Mouse (Mus musculus) brain, adult 2 months (tissue): ENCODE results near the gene Ldlrad1.

Experiments used
- DNase-seq: peaks from one replicate; pipeline ENCODE4 v3.0.0; 2011; ENCODE audit warnings: low read depth, low spot score

Ldlrad1 gene

GRCm38 (mm10) chr4:107208880-107209279, at the start of gene Ldlrad1:
TSS of gene Ldlrad1 (plus strand) at chr4:107209180.
- DNase-seq = no peak

- no peak for DNase-seq
Observed at GRCm38 (mm10) chr4:107160181-107160580, 48.8 kb upstream of the Ldlrad1 start.

GRCm38 (mm10) chr4:107163341-107163740, 45.6 kb upstream of the Ldlrad1 start:
- peak; percentile 87 for DNase-seq

GRCm38 (mm10) chr4:107163756-107164587, 45.0 kb upstream of the Ldlrad1 start:
- peak; percentile 93 for DNase-seq

- no peak for DNase-seq
Observed at GRCm38 (mm10) chr4:107166700-107167099, 42.3 kb upstream of the Ldlrad1 start.

- DNase-seq = no peak
Observed at GRCm38 (mm10) chr4:107167798-107168197, 41.2 kb upstream of the Ldlrad1 start.

- no peak for DNase-seq
Observed at GRCm38 (mm10) chr4:107177506-107177905, 31.5 kb upstream of the Ldlrad1 start.

GRCm38 (mm10) chr4:107178182-107178829, 30.7 kb upstream of the Ldlrad1 start, which contains the start of gene Tmem59:
TSS of gene Tmem59 (plus strand) at chr4:107178399.
- DNase-seq = peak; percentile 97

- DNase-seq = peak; percentile 61
Observed at GRCm38 (mm10) chr4:107178830-107179490, 30.0 kb upstream of the Ldlrad1 start, which contains the start of gene Tceanc2. TSS of gene Tceanc2 (minus strand) at chr4:107179116.

GRCm38 (mm10) chr4:107179561-107179960, 29.4 kb upstream of the Ldlrad1 start:
- DNase-seq = peak; percentile 12

GRCm38 (mm10) chr4:107180746-107181145, 28.2 kb upstream of the Ldlrad1 start:
- DNase-seq = no peak

- no peak for DNase-seq
Observed at GRCm38 (mm10) chr4:107181866-107182265, 27.1 kb upstream of the Ldlrad1 start.

- no peak for DNase-seq
Observed at GRCm38 (mm10) chr4:107182796-107183195, 26.2 kb upstream of the Ldlrad1 start.

GRCm38 (mm10) chr4:107183203-107183602, 25.8 kb upstream of the Ldlrad1 start:
- no peak for DNase-seq

GRCm38 (mm10) chr4:107185703-107186102, 23.3 kb upstream of the Ldlrad1 start:
- no peak for DNase-seq

GRCm38 (mm10) chr4:107193841-107194240, 15.1 kb upstream of the Ldlrad1 start:
- no peak for DNase-seq

- DNase-seq = no peak
Observed at GRCm38 (mm10) chr4:107196454-107196853, 12.5 kb upstream of the Ldlrad1 start.

GRCm38 (mm10) chr4:107198072-107198471, 10.9 kb upstream of the Ldlrad1 start:
- peak; percentile 70 for DNase-seq

- no peak for DNase-seq
Observed at GRCm38 (mm10) chr4:107201779-107202178, 7.2 kb upstream of the Ldlrad1 start.

GRCm38 (mm10) chr4:107203001-107203400, 6.0 kb upstream of the Ldlrad1 start:
- no peak for DNase-seq

GRCm38 (mm10) chr4:107207016-107207415, 2.0 kb upstream of the Ldlrad1 start:
- no peak for DNase-seq

GRCm38 (mm10) chr4:107210483-107211097, 1.6 kb downstream of the Ldlrad1 start:
- DNase-seq = no peak
